Mouse (Mus musculus) neural tube, embryonic 11.5 days (tissue): ENCODE measurements around the gene Sbf2. TPM values are rescaled to one million over a fixed set of nuclear protein-coding genes. Genes with fewer than 3 reads are reported as not detected.
A peak's percentile ranks its signal among the peaks of the same experiment; 100 is the strongest.
"Not testable (repeated sequence)": the region's sequence is repeated elsewhere in the genome, so short reads cannot be mapped to it uniquely, and the experiment has no call there.

Source experiments
- ATAC-seq: fragments of 200-750 bp; cut with Nextera tagmentation; 2 replicates; pipeline ENCODE4 v1.8.0; 2017; ENCODE audit warnings: moderate number of reproducible peaks, mild to moderate bottlenecking, moderate TSS enrichment, moderate library complexity; ENCODE audit not compliant: insufficient read depth, low FRiP score, low TSS enrichment
- DNase-seq: peaks from one replicate; pipeline ENCODE4 v3.0.0-alpha.2; 2015; ENCODE audit warnings: low spot score
- H3K27ac ChIP-seq: fragments of 300-500 bp; sonication (generic); 2 replicates; pipeline ENCODE4 v1.5.1; 2014; ENCODE audit warnings: low read depth, mild to moderate bottlenecking, low read length
- H3K27me3 ChIP-seq: fragments of 300-500 bp; sonication (generic); 2 replicates; pipeline ENCODE4 v1.6.1; 2014; ENCODE audit warnings: mild to moderate bottlenecking, low read length, mixed read lengths; ENCODE audit not compliant: control insufficient read depth, insufficient read depth
- H3K36me3 ChIP-seq: fragments of 300-500 bp; sonication (generic); 2 replicates; pipeline ENCODE4 v1.6.1; 2014; ENCODE audit warnings: mild to moderate bottlenecking, low read length, moderate library complexity, mixed read lengths; ENCODE audit not compliant: control insufficient read depth, insufficient read depth
- H3K4me1 ChIP-seq: fragments of 300-500 bp; sonication (generic); 2 replicates; pipeline ENCODE4 v1.6.1; 2014; ENCODE audit warnings: low read length, mixed read lengths; ENCODE audit not compliant: control insufficient read depth, insufficient read depth
- H3K4me2 ChIP-seq: fragments of 300-500 bp; sonication (generic); 2 replicates; pipeline ENCODE4 v1.6.1; 2014; ENCODE audit warnings: low read depth, mild to moderate bottlenecking, moderate library complexity
- H3K4me3 ChIP-seq: fragments of 300-500 bp; sonication (generic); 2 replicates; pipeline ENCODE4 v1.5.1; 2014; ENCODE audit warnings: low read depth, low read length
- H3K9ac ChIP-seq: fragments of 300-500 bp; sonication (generic); 2 replicates; pipeline ENCODE4 v1.6.1; 2014; ENCODE audit warnings: mild to moderate bottlenecking, low read length
- H3K9me3 ChIP-seq: fragments of 300-500 bp; sonication (generic); 2 replicates; pipeline ENCODE4 v1.6.1; 2016; ENCODE audit warnings: low read length; ENCODE audit not compliant: control insufficient read depth
- WGBS: fragments of 180-500 bp; shearing (Covaris S2); extraction: QIAGEN DNeasy Blood & Tissue Kit; methylation state at CpG from one replicate; pipeline ENCODE4 v1.1.7; 2014; 5-methylcytosine and 5-hydroxymethylcytosine counted together
- polyA plus RNA-seq: library from polyadenylated mRNA; unstranded; fragments of >200 nt; fragmentation: Nextera tagmentation; extraction: Ambion mirVana; gene quantifications from 2 replicates; pipeline ENCODE4 v1.2.1, GENCODE M21; 2014

The Sbf2 gene
- polyA plus RNA-seq, 1 experiment from 2014 or later = 40.5 TPM

GRCm38 (mm10) chr7:110647559-110648454 is 33.1 kb upstream of the Sbf2 start:
- ATAC-seq (no peak), DNase-seq (no peak)
- H3K9me3 ChIP-seq = no peaks in the 10 kb centered on the region
- no peaks in the 10 kb centered on the region for H3K27me3 ChIP-seq
- WGBS = 85% methylated on average over 15 of the region's 15 CpGs
- no peak overlapping the region for H3K9ac ChIP-seq
- no peak overlapping the region for H3K4me2 ChIP-seq
- H3K36me3 ChIP-seq = no peaks in the 10 kb centered on the region
- H3K4me3 ChIP-seq = no peak overlapping the region
- no peak overlapping the region for H3K27ac ChIP-seq
- no peaks in the 10 kb centered on the region for H3K4me1 ChIP-seq

GRCm38 (mm10) chr7:110646611-110647407 is 32.1 kb upstream of the Sbf2 start:
- ATAC-seq (no peak), DNase-seq (no peak)
- Histone ChIP-seq H3K27ac (no peak overlapping the region), H3K4me1 (no peaks in the 10 kb centered on the region), H3K9me3 (no peaks in the 10 kb centered on the region), H3K27me3 (no peaks in the 10 kb centered on the region), H3K36me3 (no peaks in the 10 kb centered on the region), H3K9ac (no peak overlapping the region), H3K4me2 (no peak overlapping the region), H3K4me3 (no peak overlapping the region)
- 92% methylated on average over 8 of the region's 8 CpGs for WGBS

GRCm38 (mm10) chr7:110645859-110646258 is 31.1 kb upstream of the Sbf2 start:
- no peak for DNase-seq
- no peaks in the 10 kb centered on the region for H3K36me3 ChIP-seq
- H3K4me2 ChIP-seq = no peak overlapping the region
- H3K4me1 ChIP-seq = no peaks in the 10 kb centered on the region
- H3K9ac ChIP-seq = no peak overlapping the region
- WGBS = 87% methylated on average over 6 of the region's 6 CpGs
- no peak overlapping the region for H3K4me3 ChIP-seq
- ATAC-seq = no peak
- H3K9me3 ChIP-seq = no peaks in the 10 kb centered on the region
- H3K27ac ChIP-seq = no peak overlapping the region
- H3K27me3 ChIP-seq = no peaks in the 10 kb centered on the region

- Histone ChIP-seq H3K9me3 (no peaks in the 10 kb centered on the region), H3K27me3 (no peaks in the 10 kb centered on the region), H3K4me1 (no peaks in the 10 kb centered on the region), H3K4me3 (no peak overlapping the region), H3K27ac (no peak overlapping the region), H3K9ac (no peak overlapping the region), H3K4me2 (no peak overlapping the region), H3K36me3 (no peaks in the 10 kb centered on the region)
- DNase-seq (peak; percentile 68), ATAC-seq (no peak)
- 81% methylated on average over 5 of the region's 5 CpGs for WGBS
Observed at GRCm38 (mm10) chr7:110645311-110645710, 30.6 kb upstream of the Sbf2 start.

GRCm38 (mm10) chr7:110639958-110640357 is 25.2 kb upstream of the Sbf2 start:
- H3K4me2 ChIP-seq, ATAC-seq, H3K9ac ChIP-seq, H3K4me1 ChIP-seq, H3K27me3 ChIP-seq, H3K27ac ChIP-seq, H3K36me3 ChIP-seq, H3K4me3 ChIP-seq, H3K9me3 ChIP-seq, DNase-seq: not testable (repeated sequence)
- WGBS = 96% methylated on average over 3 of the region's 3 CpGs

- H3K4me3 ChIP-seq = no peak overlapping the region
- H3K9ac ChIP-seq = no peak overlapping the region
- no peak overlapping the region for H3K4me2 ChIP-seq
- ATAC-seq (no peak), DNase-seq (no peak)
- H3K4me1 ChIP-seq = peaks cover 4% of the 10 kb centered on the region; the same call in 1 of the 2 replicates
- H3K36me3 ChIP-seq = no peaks in the 10 kb centered on the region
- no peaks in the 10 kb centered on the region for H3K27me3 ChIP-seq
- no peaks in the 10 kb centered on the region for H3K9me3 ChIP-seq
- no peak overlapping the region for H3K27ac ChIP-seq
- 85% methylated on average over 11 of the region's 11 CpGs for WGBS
Observed at GRCm38 (mm10) chr7:110639291-110639915, 24.7 kb upstream of the Sbf2 start.

- ATAC-seq (no peak), DNase-seq (no peak)
- Histone ChIP-seq H3K36me3 (no peaks in the 10 kb centered on the region), H3K27me3 (no peaks in the 10 kb centered on the region), H3K4me2 (no peak overlapping the region), H3K4me3 (no peak overlapping the region), H3K4me1 (peaks cover 4% of the 10 kb centered on the region; the same call in 1 of the 2 replicates), H3K9ac (no peak overlapping the region), H3K9me3 (no peaks in the 10 kb centered on the region), H3K27ac (no peak overlapping the region)
- 42% methylated on average over 17 of the region's 17 CpGs for WGBS
Observed at GRCm38 (mm10) chr7:110638305-110639110, 23.8 kb upstream of the Sbf2 start.

- H3K27me3 ChIP-seq = no peaks in the 10 kb centered on the region
- peaks cover 4% of the 10 kb centered on the region; the same call in 1 of the 2 replicates for H3K4me1 ChIP-seq
- H3K27ac ChIP-seq = no peak overlapping the region
- ATAC-seq = no peak
- H3K36me3 ChIP-seq = no peaks in the 10 kb centered on the region
- no peak overlapping the region for H3K4me2 ChIP-seq
- DNase-seq = no peak
- H3K9me3 ChIP-seq = no peaks in the 10 kb centered on the region
- no peak overlapping the region for H3K9ac ChIP-seq
- WGBS = 67% methylated on average over 1 of the region's 1 CpGs
- H3K4me3 ChIP-seq = no peak overlapping the region
Observed at GRCm38 (mm10) chr7:110636559-110636958, 21.8 kb upstream of the Sbf2 start.
